Mouse (Mus musculus) heart, embryonic 13.5 days (tissue): ENCODE data around the gene Eaf1. TPM values are rescaled to one million over a fixed set of nuclear protein-coding genes. Genes with fewer than 3 reads are reported as not detected.
"Not testable (repeated sequence)": the region's sequence is repeated elsewhere in the genome, so short reads cannot be mapped to it uniquely, and the experiment has no call there.

Experiments
- ATAC-seq: fragments of 200-750 bp; cut with Nextera tagmentation; 2 replicates; pipeline ENCODE4 v1.8.0; 2017; ENCODE audit warnings: moderate TSS enrichment; ENCODE audit not compliant: insufficient number of reproducible peaks, low FRiP score, low TSS enrichment; ENCODE audit errors: extremely low read depth
- H3K27ac ChIP-seq: fragments of 300-500 bp; sonication (generic); replicated peaks from 2 replicates; pipeline ENCODE4 v1.5.1; 2015; ENCODE audit warnings: moderate library complexity, mild to moderate bottlenecking, inconsistent platforms
- H3K27me3 ChIP-seq: fragments of 300-500 bp; sonication (generic); replicated peaks from 2 replicates; pipeline ENCODE4 v1.6.1; 2015; ENCODE audit warnings: mild to moderate bottlenecking, inconsistent platforms
- H3K36me3 ChIP-seq: fragments of 300-500 bp; sonication (generic); 2 replicates; pipeline ENCODE4 v1.6.1; 2015; ENCODE audit warnings: mild to moderate bottlenecking, inconsistent platforms
- H3K4me1 ChIP-seq: fragments of 300-500 bp; sonication (generic); 2 replicates; pipeline ENCODE4 v1.6.1; 2015; ENCODE audit warnings: inconsistent platforms
- H3K4me2 ChIP-seq: fragments of 300-500 bp; sonication (generic); 2 replicates; pipeline ENCODE4 v1.6.1; 2015; ENCODE audit warnings: inconsistent platforms, mild to moderate bottlenecking, moderate library complexity
- H3K4me3 ChIP-seq: fragments of 300-500 bp; sonication (generic); 2 replicates; pipeline ENCODE4 v1.5.1; 2015; ENCODE audit warnings: moderate library complexity, mild to moderate bottlenecking, inconsistent platforms
- H3K9ac ChIP-seq: fragments of 300-500 bp; sonication (generic); 2 replicates; pipeline ENCODE4 v1.6.1; 2015; ENCODE audit warnings: inconsistent platforms, mild to moderate bottlenecking, moderate library complexity
- H3K9me3 ChIP-seq: fragments of 300-500 bp; sonication (generic); 2 replicates; pipeline ENCODE4 v1.6.1; 2016; ENCODE audit warnings: inconsistent platforms
- WGBS: fragments of 180-500 bp; shearing (Covaris S2); methylation state at CpG from one replicate; pipeline ENCODE4 v1.1.7; 2015; ENCODE audit warnings: mixed read lengths; 5-methylcytosine and 5-hydroxymethylcytosine counted together
- polyA plus RNA-seq: library from polyadenylated mRNA; unstranded; fragments of >200 nt; fragmentation: Nextera tagmentation; extraction: Ambion mirVana; gene quantifications from 2 replicates; pipeline ENCODE4 v1.2.1, GENCODE M21; 2015

Eaf1 gene
- polyA plus RNA-seq = 11.7 and 12.0 TPM in 2 replicates

GRCm38 (mm10) chr14:31494349-31494974, at the start of gene Eaf1:
Gene Eaf1 (plus strand): TSS chr14:31494399.
- ATAC-seq = no peak
- Histone ChIP-seq H3K4me3 (peak within 1 kb of the TSS; percentile 85), H3K4me1 (peaks cover 45% of the 10 kb centered on the region), H3K4me2 (peak within 1 kb of the TSS; percentile 89), H3K9ac (peak within 1 kb of the TSS; percentile 94), H3K27me3 (no peaks in the 10 kb centered on the region), H3K36me3 (peaks cover 51% of the 10 kb centered on the region), H3K9me3 (no peaks in the 10 kb centered on the region), H3K27ac (peak within 1 kb of the TSS; percentile 87)
- WGBS = under 1% methylated on average over 37 of the region's 37 CpGs

- ATAC-seq = no peak
- H3K4me2 ChIP-seq = no peak overlapping the region
- no peaks in the 10 kb centered on the region for H3K9me3 ChIP-seq
- 72% methylated on average over 5 of the region's 5 CpGs for WGBS
- no peaks in the 10 kb centered on the region for H3K36me3 ChIP-seq
- H3K27me3 ChIP-seq = no peaks in the 10 kb centered on the region
- peaks cover 10% of the 10 kb centered on the region for H3K4me1 ChIP-seq
- no peak overlapping the region for H3K4me3 ChIP-seq
- no peak overlapping the region for H3K9ac ChIP-seq
- H3K27ac ChIP-seq = peak overlapping the region; percentile 41
Observed at GRCm38 (mm10) chr14:31448994-31449393, 45.2 kb upstream of the Eaf1 start.

GRCm38 (mm10) chr14:31453946-31454345, 40.3 kb upstream of the Eaf1 start:
- not testable (repeated sequence) for H3K27me3 ChIP-seq, H3K27ac ChIP-seq, H3K4me2 ChIP-seq, H3K36me3 ChIP-seq, H3K4me1 ChIP-seq, ATAC-seq, H3K9me3 ChIP-seq, H3K9ac ChIP-seq, H3K4me3 ChIP-seq
- 80% methylated on average over 12 of the region's 12 CpGs for WGBS

GRCm38 (mm10) chr14:31454849-31455566, 39.2 kb upstream of the Eaf1 start:
- H3K9ac ChIP-seq = no peak overlapping the region
- ATAC-seq = no peak
- H3K4me3 ChIP-seq = no peak overlapping the region
- no peaks in the 10 kb centered on the region for H3K9me3 ChIP-seq
- peaks cover 6% of the 10 kb centered on the region; the same call in 1 of the 2 replicates for H3K4me1 ChIP-seq
- H3K36me3 ChIP-seq = no peaks in the 10 kb centered on the region
- no peaks in the 10 kb centered on the region for H3K27me3 ChIP-seq
- no peak overlapping the region for H3K27ac ChIP-seq
- 81% methylated on average over 8 of the region's 8 CpGs for WGBS
- no peak overlapping the region for H3K4me2 ChIP-seq

GRCm38 (mm10) chr14:31456064-31456721, 38.0 kb upstream of the Eaf1 start:
- Histone ChIP-seq H3K4me3 (no peak overlapping the region), H3K4me2 (no peak overlapping the region), H3K36me3 (no peaks in the 10 kb centered on the region), H3K4me1 (peaks cover 6% of the 10 kb centered on the region; the same call in 1 of the 2 replicates), H3K27me3 (no peaks in the 10 kb centered on the region), H3K27ac (no peak overlapping the region), H3K9me3 (no peaks in the 10 kb centered on the region), H3K9ac (no peak overlapping the region)
- WGBS = 74% methylated on average over 6 of the region's 6 CpGs
- no peak; the same call in 1 of the 2 replicates for ATAC-seq

GRCm38 (mm10) chr14:31458006-31458405, 36.2 kb upstream of the Eaf1 start:
- no peak overlapping the region for H3K4me2 ChIP-seq
- H3K4me3 ChIP-seq = no peak overlapping the region
- 87% methylated on average over 12 of the region's 12 CpGs for WGBS
- no peak overlapping the region for H3K9ac ChIP-seq
- H3K36me3 ChIP-seq = no peaks in the 10 kb centered on the region
- H3K27ac ChIP-seq = no peak overlapping the region
- no peaks in the 10 kb centered on the region for H3K27me3 ChIP-seq
- no peaks in the 10 kb centered on the region for H3K9me3 ChIP-seq
- no peak for ATAC-seq
- peaks cover 6% of the 10 kb centered on the region; the same call in 1 of the 2 replicates for H3K4me1 ChIP-seq

GRCm38 (mm10) chr14:31462226-31462625, 32.0 kb upstream of the Eaf1 start:
- H3K4me2 ChIP-seq, H3K27ac ChIP-seq, H3K4me3 ChIP-seq, H3K9me3 ChIP-seq, H3K36me3 ChIP-seq, H3K27me3 ChIP-seq, H3K9ac ChIP-seq, ATAC-seq: not testable (repeated sequence)
- peaks cover 15% of the 10 kb centered on the region; the same call in 1 of the 2 replicates for H3K4me1 ChIP-seq
- 81% methylated on average over 5 of the region's 5 CpGs for WGBS

GRCm38 (mm10) chr14:31462886-31463285, 31.3 kb upstream of the Eaf1 start:
- Histone ChIP-seq H3K36me3 (no peaks in the 10 kb centered on the region), H3K9ac (no peak overlapping the region), H3K4me3 (no peak overlapping the region), H3K27me3 (no peaks in the 10 kb centered on the region), H3K4me1 (peaks cover 11% of the 10 kb centered on the region; the same call in 1 of the 2 replicates), H3K9me3 (no peaks in the 10 kb centered on the region), H3K27ac (peak overlapping the region; percentile 83), H3K4me2 (0 out of 2 replicates have a peak overlapping the region, but pooled peaks have one; percentile 8)
- 67% methylated on average over 6 of the region's 6 CpGs for WGBS
- ATAC-seq = no peak

GRCm38 (mm10) chr14:31464176-31464575, 30.0 kb upstream of the Eaf1 start:
- H3K27ac ChIP-seq = no peak overlapping the region
- 54% methylated on average over 8 of the region's 8 CpGs for WGBS

GRCm38 (mm10) chr14:31469711-31470110, 24.5 kb upstream of the Eaf1 start:
- no peak overlapping the region for H3K4me2 ChIP-seq
- H3K4me3 ChIP-seq = no peak overlapping the region
- no peak overlapping the region for H3K9ac ChIP-seq
- WGBS = 54% methylated on average over 4 of the region's 4 CpGs
- no peaks in the 10 kb centered on the region for H3K27me3 ChIP-seq
- H3K9me3 ChIP-seq = no peaks in the 10 kb centered on the region
- H3K27ac ChIP-seq = no peak overlapping the region
- ATAC-seq = no peak
- peaks cover 9% of the 10 kb centered on the region; the same call in 1 of the 2 replicates for H3K4me1 ChIP-seq
- H3K36me3 ChIP-seq = 0 out of 2 replicates have a peak, but pooled peaks cover 3% of the 10 kb centered on the region

More at GRCm38 (mm10) chr14:31464176-31464575, 30.0 kb upstream of the Eaf1 start:
- H3K4me1 ChIP-seq = peaks cover 9% of the 10 kb centered on the region; the same call in 1 of the 2 replicates
- ATAC-seq = no peak
- H3K9me3 ChIP-seq = no peaks in the 10 kb centered on the region
- no peak overlapping the region for H3K4me2 ChIP-seq
- no peak overlapping the region for H3K4me3 ChIP-seq
- H3K36me3 ChIP-seq = no peaks in the 10 kb centered on the region
- no peak overlapping the region for H3K9ac ChIP-seq
- no peaks in the 10 kb centered on the region for H3K27me3 ChIP-seq

- Histone ChIP-seq H3K9ac (no peak overlapping the region), H3K36me3 (peaks cover 10% of the 10 kb centered on the region; the same call in 1 of the 2 replicates), H3K4me2 (no peak overlapping the region), H3K4me1 (no peaks in the 10 kb centered on the region), H3K9me3 (no peaks in the 10 kb centered on the region), H3K27ac (no peak overlapping the region), H3K27me3 (no peaks in the 10 kb centered on the region), H3K4me3 (no peak overlapping the region)
- 5% methylated on average over 5 of the region's 5 CpGs for WGBS
- no peak for ATAC-seq
Observed at GRCm38 (mm10) chr14:31472451-31473061, 21.6 kb upstream of the Eaf1 start.
